Mouse (Mus musculus) spleen, postnatal 4 days (tissue): ENCODE data around the gene Chtop.

ENCODE experiments used
- DNase-seq, 2 experiments: peaks; one replicate each; pipeline ENCODE4 v3.0.0; 2022; ENCODE audit warnings: low spot score in 2 of 2

Gene Chtop

DNA sequence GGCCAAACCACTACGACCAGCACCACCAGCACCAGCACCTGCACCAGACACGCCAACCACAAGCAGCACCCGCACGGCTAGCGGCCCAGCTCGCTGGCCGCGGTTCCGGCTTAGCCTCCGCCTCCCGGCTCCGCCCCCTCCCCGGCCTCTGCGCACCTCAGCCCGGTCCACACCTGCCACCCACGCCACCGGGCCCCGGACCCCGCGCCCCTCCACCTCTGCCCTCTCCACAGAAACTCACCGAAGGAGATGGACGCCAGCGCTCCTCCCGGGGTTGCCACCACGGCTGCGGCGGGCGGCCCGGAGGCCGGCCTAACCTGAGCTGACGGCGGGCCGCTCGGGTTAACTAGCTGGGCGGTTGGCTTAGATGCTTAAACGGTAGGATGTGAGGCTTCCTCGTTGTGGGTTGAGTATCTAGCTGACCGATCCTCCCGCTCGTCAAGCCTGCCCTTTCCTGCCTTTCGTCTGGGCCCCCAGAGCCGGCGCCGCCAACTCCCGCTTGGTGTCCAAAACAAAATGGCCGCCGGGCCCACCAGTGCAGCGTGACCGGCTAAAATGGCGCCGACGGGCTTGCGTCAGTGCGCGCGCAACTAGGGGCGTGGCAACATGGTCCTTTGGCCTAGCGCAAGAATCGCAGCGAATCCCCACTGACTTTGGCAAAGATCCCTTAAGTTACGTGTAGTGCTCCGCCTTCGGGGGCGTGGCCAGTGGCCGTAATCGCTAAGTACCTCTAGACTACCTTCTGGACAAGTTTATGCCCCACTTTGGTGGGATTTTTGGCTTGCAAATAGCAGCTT lies at the start of gene Chtop:
Gene Chtop (minus strand): TSS at position 549 of the 797 bp plus-strand sequence.
- peak; percentile 100 for DNase-seq

DNA sequence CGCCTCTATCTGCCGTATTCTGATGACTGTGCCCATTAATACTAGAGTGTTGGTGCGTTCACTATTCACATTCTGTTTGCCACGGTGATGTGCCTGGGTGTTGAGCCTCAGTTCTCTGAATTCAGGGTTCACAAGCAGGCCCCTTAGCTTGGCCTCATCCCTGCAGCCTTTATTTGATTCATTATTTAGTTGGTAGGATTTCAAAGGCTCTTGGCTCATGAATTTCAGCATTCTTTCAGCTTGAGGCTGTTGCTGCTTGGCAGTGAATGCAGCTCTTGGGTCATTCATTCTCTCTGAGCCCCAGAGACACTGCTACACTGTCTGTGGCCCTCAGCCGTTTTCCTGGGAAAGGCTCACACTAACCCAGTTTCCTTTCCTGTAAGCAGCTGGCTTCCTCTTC lies 46.7 kb upstream of the Chtop start:
- DNase-seq = no peak

DNA sequence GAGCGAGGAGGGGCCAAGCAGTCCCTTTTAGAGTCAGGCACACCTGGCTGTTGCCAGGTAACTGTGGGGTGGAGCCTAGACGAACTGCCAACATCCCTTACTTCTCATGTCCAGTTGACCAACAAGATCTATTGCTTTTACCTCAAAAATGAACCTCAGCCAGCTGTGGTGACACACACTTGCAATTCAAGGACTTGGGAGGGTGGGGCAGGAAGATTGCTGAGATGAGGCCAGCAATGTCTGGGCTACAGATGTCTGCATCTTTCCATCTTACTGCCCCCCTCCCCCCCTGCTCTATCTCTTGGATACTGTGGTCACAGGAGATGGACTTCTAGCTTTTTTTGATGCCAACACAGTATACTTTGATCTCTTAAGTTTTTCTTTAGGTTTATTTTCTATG lies 42.9 kb upstream of the Chtop start:
- DNase-seq = no peak

DNA sequence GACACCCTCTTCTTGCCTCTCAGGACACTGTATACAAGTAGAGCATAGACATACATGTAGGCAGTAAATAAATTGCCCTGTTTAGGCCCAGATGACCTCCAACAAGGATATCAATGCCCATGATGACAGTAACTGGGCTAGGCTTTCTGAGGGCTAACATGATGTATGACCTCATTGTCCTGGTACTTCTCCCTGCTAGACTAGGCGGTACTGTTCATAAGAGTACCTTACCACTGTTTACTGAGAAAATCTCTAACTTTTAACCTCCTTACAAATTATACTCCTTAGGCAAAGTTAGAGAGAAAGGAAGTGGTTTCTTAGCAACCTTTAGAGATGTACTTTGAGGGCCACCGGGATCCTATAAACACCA lies 41.1 kb upstream of the Chtop start:
- no peak for DNase-seq

- no peak for DNase-seq
These were observed 40.5 kb upstream of the Chtop start for GRCm38 (mm10) chr3:90549676-90550420.

DNA sequence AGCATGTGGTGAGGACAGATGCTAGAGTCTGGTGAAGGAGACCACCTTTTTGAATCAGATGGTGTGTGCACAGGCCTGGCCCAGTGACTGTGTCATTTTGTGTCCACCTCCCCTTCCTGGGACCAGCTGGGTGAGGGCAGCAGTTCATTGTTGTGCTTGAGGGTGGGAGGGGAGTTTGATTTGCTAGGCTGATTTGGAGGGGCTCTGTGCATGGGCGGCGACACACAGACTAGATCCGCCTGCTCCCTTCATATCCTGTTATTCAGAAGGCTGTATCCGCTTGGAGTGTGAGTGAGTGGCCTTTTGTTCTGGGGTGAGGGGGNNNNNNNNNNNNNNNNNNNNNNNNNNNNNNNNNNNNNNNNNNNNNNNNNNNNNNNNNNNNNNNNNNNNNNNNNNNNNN lies 31.6 kb upstream of the Chtop start:
- no peak for DNase-seq

DNA sequence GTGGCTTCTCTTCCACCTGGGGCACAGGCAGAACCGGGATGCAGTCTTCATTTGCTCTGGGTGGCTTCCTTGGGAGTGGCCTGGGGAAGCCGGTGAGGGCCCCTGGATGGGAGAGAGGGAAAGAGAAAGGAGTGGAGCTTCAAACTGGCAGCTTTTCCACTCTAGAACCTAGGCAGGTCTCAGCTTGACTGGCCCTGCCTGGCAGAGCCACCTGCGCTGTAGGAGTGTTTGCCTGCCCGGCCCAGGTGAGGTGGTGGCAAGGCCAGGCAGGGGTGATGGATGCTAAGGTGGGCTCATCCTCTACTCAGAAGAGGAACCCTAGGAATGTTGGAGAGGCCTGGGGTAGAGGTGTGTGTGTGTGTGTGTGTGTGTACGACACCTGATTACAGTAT lies 28.6 kb upstream of the Chtop start:
- no peak for DNase-seq

- DNase-seq = no peak
These were observed 28.0 kb upstream of the Chtop start, which contains the start of gene S100a16 for GRCm38 (mm10) chr3:90537141-90537904. S100a16 (plus strand) TSS chr3:90537254.

DNA sequence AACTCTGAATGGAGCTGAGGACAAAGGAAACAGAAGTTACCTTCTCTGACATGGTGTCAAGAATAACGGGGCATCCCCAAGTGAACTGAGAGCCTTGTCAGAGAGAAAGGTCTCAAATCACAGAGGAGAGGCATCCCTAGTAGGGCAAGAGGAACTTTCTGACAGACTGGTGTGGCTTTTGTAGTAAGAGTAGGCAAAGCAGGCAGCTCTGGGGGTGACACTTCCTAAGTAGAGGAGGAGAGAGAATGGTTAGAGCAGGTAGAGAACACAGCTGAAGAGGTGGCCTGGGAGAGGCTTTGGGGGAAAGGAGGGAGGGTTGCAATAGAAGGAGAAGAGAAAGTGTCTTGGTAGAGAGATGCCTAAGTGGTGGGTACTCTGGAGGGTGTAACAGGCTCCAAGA lies 26.1 kb upstream of the Chtop start:
- DNase-seq = no peak

DNA sequence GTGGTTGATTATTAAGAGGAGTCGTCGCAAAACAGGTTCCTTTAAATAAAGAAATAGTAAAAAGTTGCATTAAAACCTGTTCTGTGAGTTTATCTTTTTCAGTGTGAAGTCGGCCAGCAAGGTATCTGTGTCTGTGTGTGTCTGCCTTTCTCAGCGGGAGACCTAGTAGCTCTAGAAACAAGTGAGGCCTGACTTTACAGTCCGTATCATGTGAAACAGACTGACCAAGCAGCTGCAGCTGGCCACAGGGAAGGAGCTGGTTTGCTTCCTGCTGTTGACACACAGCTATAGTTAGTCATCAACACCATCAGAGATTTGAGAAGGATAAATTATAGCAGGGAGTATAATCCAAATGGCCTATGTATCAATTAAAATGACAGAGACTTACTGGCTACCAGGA lies 22.4 kb upstream of the Chtop start:
- no peak for DNase-seq

GRCm38 (mm10) chr3:90527291-90527873 lies 18.1 kb upstream of the Chtop start:
- DNase-seq = peak in 1 of 2 experiments; percentile 45

DNA sequence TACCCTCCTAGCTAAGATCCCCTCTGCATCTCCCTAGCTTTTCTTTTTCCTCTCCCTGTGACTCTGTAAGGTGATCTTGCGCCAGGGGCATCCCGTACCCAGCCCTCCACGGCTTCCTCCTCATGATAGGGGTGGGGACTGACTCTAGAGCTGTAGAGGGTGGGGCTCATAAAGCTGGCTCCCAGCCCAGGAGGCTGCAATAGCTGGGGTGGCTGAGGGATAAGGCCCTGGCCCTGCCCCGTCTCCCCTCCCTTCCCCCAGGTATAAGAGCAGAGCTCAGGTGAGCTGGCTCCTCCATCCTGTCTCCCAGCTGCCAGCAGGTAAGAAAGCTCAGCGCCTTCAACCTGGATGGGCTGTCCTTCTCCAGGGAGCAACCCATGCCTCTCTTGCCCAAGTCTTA lies 17.3 kb upstream of the Chtop start, which contains the start of gene S100a14:
Gene S100a14 (plus strand): TSS at position 277 of the 400 bp plus-strand sequence.
- DNase-seq = peak in 1 of 2 experiments; percentile 61

- DNase-seq = peak in 1 of 2 experiments; percentile 55
These were observed 16.8 kb upstream of the Chtop start for GRCm38 (mm10) chr3:90526076-90526475.

GRCm38 (mm10) chr3:90525421-90525820 lies 16.1 kb upstream of the Chtop start:
- peak in 1 of 2 experiments; percentile 62 for DNase-seq

DNA sequence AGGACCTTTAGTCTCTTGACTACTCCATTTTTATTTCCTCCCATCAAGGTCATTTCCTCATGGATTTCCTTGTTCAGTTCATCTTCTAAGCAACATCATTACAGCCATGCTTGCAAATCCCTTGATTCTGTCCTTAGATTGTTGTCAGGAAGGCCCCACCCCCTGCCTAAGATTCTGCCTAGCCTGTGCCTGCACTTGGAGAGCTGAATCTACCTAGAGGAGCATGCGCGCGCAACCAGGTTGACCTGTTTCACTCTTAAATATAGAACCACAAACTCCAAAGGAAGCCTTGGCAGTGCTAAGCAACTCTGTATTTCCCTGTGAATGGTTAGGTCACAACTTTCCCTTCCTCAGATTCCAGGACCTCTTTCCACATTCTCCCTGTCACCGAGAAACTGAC lies 8.4 kb upstream of the Chtop start:
- DNase-seq = no peak

GRCm38 (mm10) chr3:90515789-90516188 lies 6.5 kb upstream of the Chtop start:
- peak in 1 of 2 experiments; percentile 51 for DNase-seq

- peak in 1 of 2 experiments; percentile 63 for DNase-seq
These were observed 5.9 kb upstream of the Chtop start for GRCm38 (mm10) chr3:90515242-90515641.

- DNase-seq = peak; percentile 60 to 83
These were observed 5.4 kb upstream of the Chtop start for GRCm38 (mm10) chr3:90514691-90515090.

- DNase-seq = peak; percentile 48 to 76
These were observed 4.7 kb upstream of the Chtop start, which contains the start of the genes S100a1 and S100a13 for GRCm38 (mm10) chr3:90513796-90514590. S100a1 (minus strand) TSS chr3:90514392. S100a13 (plus strand) TSS chr3:90514435.

DNA sequence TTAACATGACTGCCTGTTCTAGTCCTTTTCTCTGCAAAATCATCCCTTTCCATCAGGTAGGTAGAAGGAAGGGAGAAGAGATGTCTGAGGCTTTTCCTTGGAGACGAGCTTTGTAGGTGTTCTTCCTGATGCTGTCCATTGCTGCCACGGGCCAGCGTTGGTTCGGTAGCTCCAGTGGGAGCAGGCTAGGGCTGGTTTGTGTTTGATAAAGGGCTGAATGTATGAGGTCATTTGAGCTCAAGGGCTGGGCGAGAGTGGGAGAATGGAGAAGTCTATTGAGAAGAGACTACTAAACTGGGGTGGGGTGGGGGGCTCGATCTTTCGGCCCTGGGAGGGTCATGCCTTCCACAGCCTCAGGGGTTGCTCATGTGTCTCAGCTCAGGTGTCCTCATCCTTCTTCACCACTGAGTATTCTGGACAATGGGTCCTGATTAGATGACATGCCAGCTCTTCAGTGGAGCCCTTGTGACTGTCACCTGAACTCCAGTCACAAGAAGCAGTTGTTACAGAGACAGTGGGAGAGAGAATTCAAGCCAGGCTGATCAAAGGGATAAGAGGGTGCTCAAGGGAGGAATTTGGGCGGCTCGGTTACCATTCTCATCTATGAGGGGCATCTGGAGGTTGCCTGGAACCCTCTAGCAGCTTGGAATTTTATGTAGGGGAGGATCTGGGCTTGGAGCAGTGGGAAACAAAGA lies 3.8 kb upstream of the Chtop start:
- DNase-seq = peak in 1 of 2 experiments; percentile 51
